Mouse (Mus musculus): ENCODE measurements around the gene Rae1.

The Rae1 gene

GRCm38 (mm10) chr2:173022056-173022681 is 22.3 kb downstream of the Rae1 start:
- in situ Hi-C loops (cut with MboI; ENCODE audit: low pct_unique_long_range_greater_than_20kb in 1 of 2, low sequenced_read_pairs in 2 of 2, unreplicated experiment in 1 of 2) = no loop called here

GRCm38 (mm10) chr2:173022813-173023212 is 22.9 kb downstream of the Rae1 start:
- in situ Hi-C loops (cut with MboI; ENCODE audit: low pct_unique_long_range_greater_than_20kb in 1 of 2, low sequenced_read_pairs in 2 of 2, unreplicated experiment in 1 of 2) = no loop called here

GRCm38 (mm10) chr2:173023371-173023851 is 23.5 kb downstream of the Rae1 start:
- in situ Hi-C loops (cut with MboI; ENCODE audit: low pct_unique_long_range_greater_than_20kb in 1 of 2, low sequenced_read_pairs in 2 of 2, unreplicated experiment in 1 of 2) = no loop called here

- in situ Hi-C loops (cut with MboI; ENCODE audit: low pct_unique_long_range_greater_than_20kb in 1 of 2, low sequenced_read_pairs in 2 of 2, unreplicated experiment in 1 of 2) = no loop called here
These were observed 24.0 kb downstream of the Rae1 start for GRCm38 (mm10) chr2:173023966-173024365.

- in situ Hi-C loops (cut with MboI; ENCODE audit: low pct_unique_long_range_greater_than_20kb in 1 of 2, low sequenced_read_pairs in 2 of 2, unreplicated experiment in 1 of 2) = no loop called here
These were observed 24.5 kb downstream of the Rae1 start for GRCm38 (mm10) chr2:173024392-173024791.

- in situ Hi-C loops (cut with MboI; ENCODE audit: low pct_unique_long_range_greater_than_20kb in 1 of 2, low sequenced_read_pairs in 2 of 2, unreplicated experiment in 1 of 2) = no loop called here
These were observed 25.0 kb downstream of the Rae1 start for GRCm38 (mm10) chr2:173024938-173025337.

GRCm38 (mm10) chr2:173026286-173026685 is 26.4 kb downstream of the Rae1 start:
- in situ Hi-C loops (cut with MboI; ENCODE audit: low pct_unique_long_range_greater_than_20kb in 1 of 2, low sequenced_read_pairs in 2 of 2, unreplicated experiment in 1 of 2) = no loop called here

- in situ Hi-C loops (cut with MboI; ENCODE audit: low pct_unique_long_range_greater_than_20kb in 1 of 2, low sequenced_read_pairs in 2 of 2, unreplicated experiment in 1 of 2) = no loop called here
These were observed 26.8 kb downstream of the Rae1 start for GRCm38 (mm10) chr2:173026688-173027131.

- in situ Hi-C loops (cut with MboI; ENCODE audit: low pct_unique_long_range_greater_than_20kb in 1 of 2, low sequenced_read_pairs in 2 of 2, unreplicated experiment in 1 of 2) = no loop called here
These were observed 27.4 kb downstream of the Rae1 start for GRCm38 (mm10) chr2:173027169-173027823.

- in situ Hi-C loops (cut with MboI; ENCODE audit: low pct_unique_long_range_greater_than_20kb in 1 of 2, low sequenced_read_pairs in 2 of 2, unreplicated experiment in 1 of 2) = no loop called here
These were observed 28.0 kb downstream of the Rae1 start for GRCm38 (mm10) chr2:173027824-173028495.

- in situ Hi-C loops (cut with MboI; ENCODE audit: low pct_unique_long_range_greater_than_20kb in 1 of 2, low sequenced_read_pairs in 2 of 2, unreplicated experiment in 1 of 2) = no loop called here
These were observed 28.7 kb downstream of the Rae1 start for GRCm38 (mm10) chr2:173028508-173029031.

GRCm38 (mm10) chr2:173030591-173031338 is 30.8 kb downstream of the Rae1 start:
- in situ Hi-C loops (cut with MboI; ENCODE audit: low pct_unique_long_range_greater_than_20kb in 1 of 2, low sequenced_read_pairs in 2 of 2, unreplicated experiment in 1 of 2) = no loop called here

- in situ Hi-C loops (cut with MboI; ENCODE audit: low pct_unique_long_range_greater_than_20kb in 1 of 2, low sequenced_read_pairs in 2 of 2, unreplicated experiment in 1 of 2) = no loop called here
These were observed 33.6 kb downstream of the Rae1 start for GRCm38 (mm10) chr2:173033531-173033930.

GRCm38 (mm10) chr2:173034998-173035397 is 35.1 kb downstream of the Rae1 start:
- in situ Hi-C loops (cut with MboI; ENCODE audit: low pct_unique_long_range_greater_than_20kb in 1 of 2, low sequenced_read_pairs in 2 of 2, unreplicated experiment in 1 of 2) = no loop called here

GRCm38 (mm10) chr2:173035653-173036052 is 35.7 kb downstream of the Rae1 start:
- in situ Hi-C loops (cut with MboI; ENCODE audit: low pct_unique_long_range_greater_than_20kb in 1 of 2, low sequenced_read_pairs in 2 of 2, unreplicated experiment in 1 of 2) = no loop called here

- in situ Hi-C loops (cut with MboI; ENCODE audit: low pct_unique_long_range_greater_than_20kb in 1 of 2, low sequenced_read_pairs in 2 of 2, unreplicated experiment in 1 of 2) = no loop called here
These were observed 36.1 kb downstream of the Rae1 start for GRCm38 (mm10) chr2:173036055-173036454.

GRCm38 (mm10) chr2:173036611-173037010 is 36.7 kb downstream of the Rae1 start:
- in situ Hi-C loops (cut with MboI; ENCODE audit: low pct_unique_long_range_greater_than_20kb in 1 of 2, low sequenced_read_pairs in 2 of 2, unreplicated experiment in 1 of 2) = no loop called here

GRCm38 (mm10) chr2:173037347-173037746 is 37.4 kb downstream of the Rae1 start:
- in situ Hi-C loops (cut with MboI; ENCODE audit: low pct_unique_long_range_greater_than_20kb in 1 of 2, low sequenced_read_pairs in 2 of 2, unreplicated experiment in 1 of 2) = no loop called here

Data from mouse embryonic stem cell (cell line).